Mouse (Mus musculus) megakaryocyte, adult 5-6 weeks (primary cell): ENCODE data around the gene Med22. TPM values are rescaled to one million over a fixed set of nuclear protein-coding genes. Genes with fewer than 3 reads are reported as not detected.

Source experiments
- ATAC-seq: 2 replicates; pipeline ENCODE4 v1.8.0; 2016; ENCODE audit warnings: mild to moderate bottlenecking, inconsistent platforms; ENCODE audit not compliant: poor library complexity, severe bottlenecking
- total RNA-seq, 2 experiments: library from RNA; stranded (forward) in 1 of 2; stranded (reverse) in 1 of 2; fragments of 153-499, 151-499 nt in 1 of 2; fragments of 221-1000, 200-1000 nt in 1 of 2; gene quantifications; 2 replicates each; pipeline versions ENCODE4 v1.2.3 to v1.2.4; 2015 to 2017

The Med22 gene
- total RNA-seq (2015): 5.6 and 7.2 TPM in 2 replicates
- 10.9 and 12.7 TPM in 2 replicates for total RNA-seq (2017)

DNA sequence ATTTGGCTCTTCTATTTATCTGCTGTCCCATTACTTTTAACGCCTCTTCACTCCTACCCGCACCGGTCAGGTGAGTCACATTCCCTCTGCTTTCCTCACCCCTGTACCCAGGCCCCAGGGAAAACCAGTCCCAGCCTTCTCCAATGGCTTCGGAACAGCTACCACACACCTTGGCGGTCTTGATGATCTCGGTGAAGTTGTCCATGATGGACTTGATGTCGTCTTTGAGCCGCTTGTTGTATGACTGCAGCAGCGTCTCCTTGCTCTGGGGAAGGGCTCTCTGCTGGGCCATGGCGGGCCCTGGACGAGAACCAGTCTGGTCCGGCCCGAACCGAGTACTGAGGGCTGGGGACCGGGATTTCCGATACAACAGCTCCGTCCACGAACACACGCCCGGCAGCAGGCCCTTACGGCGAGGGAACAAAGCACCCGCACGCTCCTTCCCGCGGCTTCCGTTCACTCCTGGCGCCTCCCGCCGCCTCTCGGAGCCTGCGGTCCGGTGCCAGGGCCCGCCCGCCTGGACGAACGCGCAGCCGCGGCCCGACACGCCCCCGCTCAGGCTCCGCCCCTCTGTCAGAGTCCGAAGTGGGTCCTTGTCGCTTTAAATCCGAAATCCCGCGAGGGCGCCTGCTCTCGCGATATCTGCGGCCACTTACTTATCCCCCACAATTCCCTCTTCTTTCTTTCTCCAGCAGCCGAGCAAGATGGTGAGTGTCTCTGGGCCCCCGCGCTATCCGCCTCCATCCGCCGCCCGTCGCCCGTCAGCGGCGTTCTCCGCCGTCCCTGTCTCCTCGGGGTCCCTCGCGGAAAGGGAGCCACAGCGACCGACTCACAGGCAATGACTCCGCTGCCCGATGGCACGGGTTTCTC lies at the start of gene Med22, which contains the start of gene Rpl7a:
Gene Med22 (minus strand): TSS at position 554 of the 870 bp plus-strand sequence.
Gene Rpl7a (plus strand): TSS at position 641 of the 870 bp plus-strand sequence.
- peak; percentile 90 for ATAC-seq

DNA sequence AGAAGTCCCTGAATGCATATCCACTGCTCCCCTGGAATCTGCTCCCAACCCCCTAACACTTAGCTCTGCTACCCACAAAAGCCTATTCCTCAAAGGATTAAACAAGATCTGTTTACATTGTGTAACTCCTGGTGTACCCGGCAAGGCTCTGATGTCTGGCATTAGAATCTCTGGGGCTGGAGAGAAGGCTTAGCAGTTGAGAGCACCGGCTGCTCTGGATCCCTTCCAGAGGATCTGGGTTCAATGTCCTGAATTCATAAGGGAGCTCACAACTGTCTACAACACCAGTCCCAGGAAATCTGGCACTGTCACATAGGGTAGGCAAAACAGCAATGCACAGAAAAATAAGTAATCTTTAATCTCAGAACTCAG lies 47.0 kb upstream of the Med22 start:
- no peak for ATAC-seq

DNA sequence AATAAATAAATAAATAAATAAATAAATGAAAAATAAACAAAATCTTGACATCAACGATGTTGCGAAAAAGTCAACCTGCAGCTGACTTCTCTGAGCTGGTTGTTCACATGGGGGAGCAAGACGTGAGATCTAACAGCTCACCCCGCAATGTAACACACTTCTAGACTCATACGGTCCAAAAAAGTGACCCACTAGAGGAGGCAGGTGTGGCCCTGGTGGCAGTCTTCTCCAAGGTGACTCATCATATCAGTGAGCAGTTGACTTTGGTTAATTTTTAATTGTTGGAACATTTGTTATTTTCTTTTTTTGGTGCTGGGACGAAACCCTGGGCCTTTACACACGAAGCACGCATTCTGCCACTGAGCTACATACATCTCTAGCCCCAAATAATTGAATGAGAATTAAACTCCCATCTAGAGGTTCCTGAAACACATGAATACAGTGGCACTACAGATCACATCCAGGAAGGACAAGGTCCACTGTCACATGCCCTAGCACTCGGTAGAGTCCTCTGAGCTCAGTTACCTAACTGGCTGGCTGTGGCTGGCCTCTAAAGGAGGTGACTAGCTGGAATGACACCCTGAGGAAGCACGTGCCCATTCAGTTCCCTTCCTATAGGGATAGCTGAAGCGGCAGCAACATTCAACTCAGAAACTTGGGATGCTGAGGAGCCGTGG lies 46.5 kb upstream of the Med22 start:
- no peak for ATAC-seq

DNA sequence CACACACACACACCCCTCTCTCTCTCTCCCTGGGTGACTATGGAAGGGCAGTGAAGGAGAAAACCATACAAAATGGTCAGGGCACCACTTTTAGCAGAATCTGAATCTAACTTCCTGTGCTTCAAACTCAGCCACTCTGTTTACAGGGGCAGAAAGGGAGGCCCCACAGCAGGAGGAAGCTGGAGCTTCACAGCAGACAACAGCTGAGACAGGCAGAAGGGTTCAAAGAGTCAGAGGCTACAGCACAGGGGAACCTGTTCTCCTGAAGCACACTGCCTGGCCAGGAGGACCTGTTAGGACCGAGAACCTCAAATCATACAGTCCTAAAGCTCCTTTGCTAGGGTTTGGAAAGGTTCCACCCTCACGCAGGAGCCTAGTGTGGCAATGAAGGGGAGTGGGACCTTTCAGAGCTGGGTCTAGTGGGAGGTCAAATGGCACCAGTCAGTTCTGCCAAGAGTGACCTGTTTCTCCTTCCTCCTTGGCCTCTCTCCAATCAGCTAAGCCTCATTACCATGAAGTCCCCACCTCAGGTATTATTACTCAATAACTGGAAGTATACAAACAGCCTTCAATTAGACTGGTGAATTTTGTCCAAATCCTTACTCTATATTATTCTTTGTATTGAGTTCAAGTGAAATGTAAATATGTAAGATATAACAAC lies 44.4 kb upstream of the Med22 start:
- no peak for ATAC-seq

DNA sequence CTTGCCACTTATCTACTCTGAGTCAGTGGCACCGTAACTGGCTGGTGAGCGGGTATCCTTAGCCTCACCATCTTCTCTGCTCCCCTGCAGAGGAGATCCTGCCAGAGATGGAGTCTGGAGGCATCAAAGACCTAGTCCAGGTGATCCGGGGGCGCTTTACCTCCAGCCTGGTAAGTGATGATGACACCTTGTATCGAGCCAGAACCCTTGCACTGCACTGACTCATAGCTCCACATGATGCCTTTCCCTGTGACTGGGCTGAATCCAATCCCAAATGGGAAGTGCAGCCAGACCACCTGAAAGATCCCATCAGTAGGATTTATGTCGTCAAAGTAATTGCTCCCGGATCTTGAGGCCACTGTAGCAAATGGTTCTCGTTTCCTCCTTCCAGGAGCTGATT lies 42.4 kb upstream of the Med22 start:
- ATAC-seq: no peak

DNA sequence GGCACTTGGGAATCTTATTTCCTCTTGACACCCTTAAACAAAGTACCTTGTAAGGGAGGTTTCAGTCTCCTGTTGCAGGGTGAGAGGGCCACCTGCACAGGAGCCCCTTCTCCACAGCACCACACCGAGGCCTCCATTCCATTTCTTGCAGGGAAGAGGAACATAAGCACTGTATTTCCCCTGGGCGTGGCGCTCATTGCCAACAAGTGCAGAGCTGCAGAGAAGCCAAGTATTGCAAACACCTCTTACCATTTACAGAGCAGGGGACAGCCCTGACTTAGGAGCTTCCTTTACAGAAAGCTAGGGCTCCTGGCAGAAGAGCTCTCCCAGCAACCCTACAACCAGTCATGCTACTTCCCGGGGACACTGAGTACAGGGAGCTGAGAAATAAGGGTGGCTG lies 41.7 kb upstream of the Med22 start:
- peak; percentile 56; the same call in 1 of the 2 replicates for ATAC-seq

DNA sequence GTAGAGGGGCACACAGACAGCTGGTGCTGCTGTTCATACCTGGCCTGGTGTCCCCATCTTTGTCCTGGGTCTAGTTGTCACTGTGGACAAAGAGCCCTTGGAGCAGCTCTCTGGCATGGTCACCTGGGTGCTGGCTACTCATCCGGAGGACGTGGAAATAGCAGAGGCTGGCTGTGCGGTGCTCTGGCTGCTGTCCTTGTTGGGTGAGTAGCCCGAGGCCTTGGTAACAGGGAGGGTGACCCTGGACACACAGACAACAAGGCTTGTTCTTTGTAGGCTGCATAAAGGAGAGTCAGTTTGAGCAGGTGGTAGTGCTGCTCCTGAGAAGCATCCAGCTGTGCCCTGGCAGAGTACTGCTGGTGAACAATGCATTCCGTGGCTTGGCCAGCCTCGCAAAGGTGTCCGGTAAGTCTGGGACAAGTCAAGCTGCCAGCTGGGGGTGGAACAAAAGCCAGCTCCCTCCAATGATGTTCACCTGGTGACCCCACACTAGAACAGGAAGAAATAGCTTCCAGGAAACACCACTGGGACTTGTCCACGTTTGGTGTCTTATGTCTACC lies 40.9 kb upstream of the Med22 start:
- ATAC-seq: no peak

DNA sequence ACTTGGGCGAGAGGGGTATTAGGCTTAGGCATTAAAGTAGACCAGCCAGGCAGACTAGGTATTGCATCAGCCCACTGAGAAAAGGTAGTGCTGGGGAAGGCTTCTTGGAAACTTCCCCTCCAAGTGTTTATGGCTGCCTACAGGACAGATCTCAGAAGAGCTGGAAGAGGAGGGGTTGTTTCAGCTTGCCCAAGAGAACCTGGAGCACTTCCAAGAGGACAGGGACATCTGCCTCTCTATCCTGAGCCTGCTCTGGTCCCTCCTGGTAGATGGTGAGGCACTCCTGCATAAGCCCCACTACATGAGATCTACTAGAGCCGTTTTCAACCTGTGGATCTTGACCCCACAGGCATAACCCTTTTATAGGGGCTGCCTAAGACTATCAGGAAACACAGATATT lies 39.9 kb upstream of the Med22 start:
- ATAC-seq: no peak

DNA sequence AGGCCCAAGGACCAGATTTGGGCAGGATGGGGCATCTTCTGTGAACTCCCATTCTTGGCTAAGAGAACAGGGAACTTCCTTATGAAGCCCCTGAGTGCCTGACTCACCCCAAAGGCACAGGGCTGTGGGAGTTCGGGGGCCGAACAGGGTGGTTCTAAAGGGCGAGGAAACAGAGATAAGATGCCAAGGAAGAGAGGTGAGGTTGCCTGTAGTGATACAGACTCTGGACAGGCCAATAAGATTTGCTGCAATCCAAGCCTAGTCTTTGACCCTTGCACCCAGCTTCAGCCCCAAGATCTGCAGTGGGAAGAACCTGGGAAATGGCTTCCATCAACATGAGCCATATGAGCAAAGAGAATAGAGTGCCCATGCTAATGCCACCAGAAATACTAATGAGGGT lies 32.8 kb upstream of the Med22 start:
- ATAC-seq: no peak

DNA sequence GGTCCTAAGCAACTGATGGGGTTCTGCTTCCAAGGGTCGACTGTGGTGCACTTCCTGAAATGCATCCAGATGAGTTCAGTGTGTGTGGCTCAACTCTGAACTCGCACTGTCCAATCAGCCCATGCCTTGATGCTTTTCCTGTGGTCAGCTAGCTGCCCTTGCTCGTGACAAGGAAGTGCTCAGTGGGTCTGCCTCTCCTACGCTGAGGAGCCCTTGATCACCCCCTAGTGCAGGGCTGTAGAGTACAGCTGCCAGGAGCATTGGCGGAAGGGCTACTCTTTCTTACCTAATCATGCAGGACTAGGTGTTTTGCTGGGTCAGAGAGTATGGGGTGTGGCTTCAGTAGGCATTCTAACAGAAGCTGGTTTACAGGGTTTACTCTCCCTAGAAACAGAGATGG lies 31.1 kb upstream of the Med22 start:
- peak; percentile 99 for ATAC-seq

DNA sequence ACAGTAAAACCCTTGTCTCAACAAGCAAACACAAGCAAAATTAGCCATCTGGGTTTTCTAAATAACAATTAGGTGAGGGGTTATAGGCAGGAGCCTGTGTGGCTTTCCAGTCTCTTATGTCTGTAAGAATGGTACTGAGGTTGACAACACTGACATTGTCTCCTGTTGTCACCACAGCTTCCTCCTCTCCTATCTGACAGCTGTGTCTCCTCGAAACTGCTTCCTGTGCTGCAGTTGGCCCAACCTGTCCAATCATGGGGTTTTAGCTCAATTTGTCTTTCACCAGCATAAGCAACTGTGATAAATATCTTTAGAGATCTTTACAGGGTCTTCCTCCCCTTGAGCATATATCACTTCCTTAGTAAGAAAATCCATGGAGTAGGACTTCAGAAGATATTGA lies 25.9 kb upstream of the Med22 start:
- no peak for ATAC-seq

DNA sequence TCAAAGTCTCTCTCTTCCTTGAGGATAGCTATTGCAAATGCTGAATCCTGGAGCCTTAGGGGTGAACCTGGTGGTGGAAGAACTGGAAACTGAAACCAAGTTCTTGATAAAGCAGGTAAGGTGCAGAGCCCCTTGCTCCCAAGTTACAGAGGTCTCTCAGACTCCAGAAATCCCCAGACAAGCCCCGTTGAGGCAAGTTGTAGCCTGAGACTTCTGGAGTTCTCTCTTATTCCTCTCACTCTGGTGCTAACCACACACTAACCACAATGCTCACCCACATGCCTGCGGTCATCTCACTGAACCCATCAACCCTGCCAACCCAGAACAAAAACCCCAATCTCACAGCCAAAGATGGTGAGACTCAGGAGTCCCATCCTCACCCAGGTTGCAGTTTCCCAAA lies 24.8 kb upstream of the Med22 start:
- ATAC-seq: no peak

DNA sequence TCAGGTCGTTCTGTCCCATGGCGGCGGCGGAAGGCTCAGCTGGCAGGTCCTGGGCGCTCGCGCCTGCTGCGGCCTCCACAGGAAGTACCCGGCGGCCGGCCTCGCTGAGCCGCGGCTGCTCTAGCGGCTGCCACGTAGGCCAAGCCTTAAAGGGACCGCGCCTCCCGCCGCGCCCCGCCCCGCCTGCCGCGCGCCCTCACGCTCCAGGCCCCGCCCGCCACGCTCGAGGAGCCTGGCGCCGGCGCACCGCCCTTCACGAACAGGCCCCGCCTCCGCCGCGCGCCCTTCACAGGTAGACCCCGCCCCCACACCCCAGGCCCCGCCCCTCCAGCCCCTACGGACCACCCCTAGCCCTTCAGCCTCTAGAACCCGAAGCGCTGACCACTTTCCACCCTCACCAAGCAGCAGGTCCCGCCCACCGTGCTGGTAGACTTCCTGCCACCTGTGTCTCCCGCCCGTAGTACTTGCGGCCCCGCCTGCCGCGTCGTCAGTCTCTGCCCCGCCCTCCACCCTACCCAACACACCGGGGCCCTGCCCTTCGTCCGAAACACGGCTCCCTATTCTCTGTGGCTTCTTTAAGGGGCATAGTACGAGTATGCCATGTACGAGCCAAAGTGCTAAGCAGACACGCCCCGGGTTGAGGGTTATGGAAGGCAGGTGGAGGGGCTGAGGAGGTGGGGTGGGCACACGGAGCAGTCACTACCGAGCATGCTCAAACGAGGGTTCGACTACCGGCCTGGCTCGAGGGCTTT lies 23.0 kb upstream of the Med22 start, which contains the start of the genes Surf4 and Stkld1:
Gene Surf4 (minus strand): TSS at position 625 of the 752 bp plus-strand sequence.
Gene Stkld1 (plus strand): TSS at position 744 of the 752 bp plus-strand sequence.
- ATAC-seq: peak; percentile 88

DNA sequence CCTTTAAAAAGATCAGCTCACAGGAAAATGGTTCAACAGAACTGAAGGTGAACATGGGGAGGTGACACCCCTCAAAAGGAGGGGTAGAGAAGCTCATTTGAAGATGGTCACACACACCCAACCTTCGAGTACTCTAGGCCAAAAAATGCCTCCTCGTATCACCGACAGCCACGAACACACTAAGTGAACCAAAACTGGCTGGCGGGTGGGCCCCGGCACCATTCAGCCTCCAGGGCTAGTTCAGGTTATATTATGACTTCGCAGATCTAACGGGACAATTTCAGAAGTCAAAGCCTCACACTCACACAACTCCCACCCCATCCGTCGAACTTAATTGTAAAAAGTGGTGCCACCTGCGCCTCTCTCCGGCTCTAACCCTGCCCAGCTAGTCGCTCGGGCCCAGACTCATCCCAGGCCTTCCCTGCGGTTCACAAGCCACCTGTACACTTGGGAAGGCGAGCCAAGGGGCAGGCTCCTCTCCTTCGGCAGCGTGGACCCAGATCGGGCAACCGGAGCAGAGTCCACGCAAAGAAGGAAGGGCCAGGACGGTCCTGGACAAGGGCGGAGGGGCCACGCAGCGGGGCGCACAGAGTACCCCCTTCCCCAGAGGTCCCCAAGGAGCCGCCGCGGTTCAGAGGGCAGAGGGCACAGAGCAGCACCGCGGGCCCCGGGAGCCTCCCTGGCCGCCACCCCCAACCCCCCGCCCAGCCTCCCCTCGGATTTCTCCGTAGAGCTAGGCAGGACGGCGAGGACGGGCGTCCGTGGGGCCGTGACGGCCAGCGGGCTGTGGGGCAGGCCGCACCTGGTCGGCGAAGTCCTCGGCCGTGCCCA lies 22.2 kb upstream of the Med22 start:
- no peak for ATAC-seq

DNA sequence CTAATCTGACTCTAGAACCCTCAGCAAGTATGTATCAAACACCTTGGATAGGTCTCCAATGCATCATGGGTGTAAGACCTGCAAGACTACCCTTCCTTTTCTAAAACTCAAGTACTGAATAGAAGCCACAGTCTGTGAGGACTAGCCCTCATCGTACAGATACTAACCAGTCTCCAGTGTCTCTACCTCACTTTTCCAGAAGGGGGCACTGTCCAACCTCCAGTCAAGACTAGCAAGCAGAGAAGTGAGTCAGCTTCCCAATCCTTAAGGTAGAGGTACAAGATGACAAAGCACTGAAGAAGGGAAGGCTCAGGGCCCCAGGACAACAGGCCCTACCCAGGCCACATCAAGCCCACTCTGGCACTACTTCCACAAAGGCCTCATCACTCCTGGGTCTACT lies 19.9 kb upstream of the Med22 start:
- peak; percentile 38 for ATAC-seq

DNA sequence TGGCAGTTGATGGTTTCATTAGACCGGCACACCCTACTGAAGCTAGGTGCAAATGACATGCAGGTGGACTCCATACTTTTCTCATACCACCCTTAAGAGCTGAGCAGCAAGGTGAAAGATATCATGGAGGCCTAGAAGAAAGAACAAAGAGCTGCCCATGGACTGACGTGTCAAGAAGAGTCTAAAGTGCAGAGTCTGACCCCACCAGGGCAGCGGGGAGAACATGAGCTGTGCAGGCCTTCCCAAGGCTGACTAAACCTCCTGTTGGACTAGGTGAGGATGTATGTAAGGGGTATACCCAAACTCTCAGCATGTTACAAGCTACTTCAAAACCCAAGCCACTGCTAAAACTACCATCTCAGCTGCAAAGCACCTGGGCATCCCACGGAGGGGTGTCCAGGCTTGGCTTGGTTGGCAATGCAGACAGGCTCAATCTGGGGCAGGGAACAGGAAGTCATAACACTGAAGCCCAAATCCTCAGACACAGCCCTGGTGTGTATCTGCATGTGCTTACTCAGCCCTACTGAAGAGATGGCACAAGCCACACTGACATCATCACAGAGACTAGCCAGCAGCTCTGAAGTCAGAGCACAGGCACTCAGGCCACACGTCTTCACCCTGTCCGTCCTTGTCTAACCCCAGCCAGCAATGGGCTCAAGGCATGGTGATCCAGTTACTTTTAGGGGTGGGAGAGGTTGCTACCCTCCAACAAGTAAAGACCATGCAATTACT lies 17.4 kb upstream of the Med22 start:
- no peak for ATAC-seq

DNA sequence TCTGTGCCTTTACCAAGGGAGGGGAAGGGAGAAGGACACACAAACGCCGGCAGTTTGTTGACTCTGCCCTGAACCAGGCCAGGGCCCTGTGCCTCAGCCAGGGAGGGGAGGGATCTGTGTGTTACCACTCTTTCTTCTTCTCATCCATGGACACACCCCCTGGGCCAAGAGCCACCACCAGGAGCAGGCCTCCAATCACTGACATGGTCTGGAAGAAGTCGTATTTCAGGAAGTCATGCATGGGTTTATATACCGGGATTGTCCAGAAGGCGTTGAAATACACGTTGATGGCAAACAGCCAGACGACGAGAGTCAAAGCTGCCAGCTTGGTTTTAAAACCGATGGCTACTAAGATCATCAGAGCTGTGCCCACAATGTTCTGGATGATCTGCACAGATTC lies 11.3 kb upstream of the Med22 start:
- ATAC-seq: no peak

DNA sequence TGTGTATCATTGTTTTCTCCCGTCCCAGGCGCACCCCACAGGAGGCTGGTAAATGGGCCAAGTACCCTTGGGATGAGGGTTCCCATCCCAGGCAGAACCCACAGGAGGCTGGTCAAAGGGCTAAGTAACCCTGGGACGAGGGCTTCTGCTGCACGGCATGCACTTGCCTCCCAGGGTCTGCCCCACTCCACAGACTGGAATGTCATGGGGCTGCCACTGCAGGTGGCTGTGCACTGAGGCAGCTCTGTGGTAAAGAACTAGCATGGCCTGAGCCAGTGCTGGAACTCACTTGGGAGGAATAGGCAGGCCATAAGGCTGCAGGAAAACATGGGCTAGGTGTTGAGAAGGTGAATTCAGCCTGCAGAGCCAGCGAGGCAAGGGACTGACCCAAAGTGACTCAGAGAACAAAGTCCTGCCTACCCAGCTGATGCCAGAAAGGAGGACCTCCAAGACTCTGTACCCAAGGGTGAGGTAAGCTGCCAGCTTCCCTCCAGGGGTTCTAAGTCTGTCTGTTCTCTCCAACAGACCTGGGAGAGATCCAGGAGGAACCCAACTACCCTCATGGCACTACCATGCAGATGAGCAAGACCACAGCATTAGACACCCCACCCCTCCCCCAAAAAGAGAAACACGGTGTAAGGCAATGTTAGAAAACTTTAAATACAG lies 9.8 kb upstream of the Med22 start:
- no peak for ATAC-seq
